Mouse (Mus musculus): ENCODE measurements around the gene Copg1. TPM values are rescaled to one million over a fixed set of nuclear protein-coding genes. Genes with fewer than 3 reads are reported as not detected.
"Not testable (repeated sequence)": the region's sequence is repeated elsewhere in the genome, so short reads cannot be mapped to it uniquely, and the experiment has no call there.

Copg1 gene
- total RNA-seq, 4 experiments from 2014 or later, result 26.5 to 33.6 (median 28.8) TPM

- not testable (repeated sequence) for DNase-seq (ENCODE audit: low spot score in 2 of 2)
Observed at GRCm38 (mm10) chr6:87962457-87962856, 74.8 kb downstream of the Copg1 start.

Other genes with a start within 250 kb of the Copg1 start
- 1 to 10 TPM; 2.3 to 3.1 (median 2.8) TPM for gene Aplf, start 215.6 kb upstream of the Copg1 start, total RNA-seq (2022)
- gene Efcc1, start 156.9 kb upstream of the Copg1 start, total RNA-seq (2022), result under 1 TPM; 0.51 to 0.94 (median 0.78) TPM
- not detected for gene Gp9, start 109.7 kb upstream of the Copg1 start, total RNA-seq (2022)
- gene Rab43, start 75.7 kb upstream of the Copg1 start, total RNA-seq (2022), result 1 to 10 TPM; 3.6 to 5.4 (median 4.5) TPM
- gene Gm45140, start 52.0 kb upstream of the Copg1 start, total RNA-seq (2022), result 1 to 10 TPM in 1 of 4 experiments, under 1 TPM in 1, not detected in 2; 0.48 to 1.0 TPM
- gene Isy1, start 49.0 kb upstream of the Copg1 start, total RNA-seq (2022), result 10 to 100 TPM; 13.1 to 23.1 (median 18.4) TPM
- gene Cnbp, start 36.7 kb upstream of the Copg1 start, total RNA-seq (2022), result 100 to 1,000 TPM; 567 to 637 (median 580) TPM
- gene Hmces, start 26.1 kb downstream of the Copg1 start, total RNA-seq (2022), result 1 to 10 TPM; 3.6 to 6.9 (median 6.6) TPM
- 1 to 10 TPM in 2 of 4 experiments, under 1 TPM in 1, not detected in 1; 0.34 to 1.9 (median 1.3) TPM for gene H1fx, start 93.8 kb downstream of the Copg1 start, total RNA-seq (2022)
- 100 to 1,000 TPM; 288 to 464 (median 323) TPM for gene Rab7, start 157.5 kb downstream of the Copg1 start, total RNA-seq (2022)
- 100 to 1,000 TPM in 1 of 4 experiments, 10 to 100 TPM in 3; 67.2 to 101 (median 85.6) TPM for gene Rpn1, start 196.7 kb downstream of the Copg1 start, total RNA-seq (2022)